Mouse (Mus musculus) intestine, postnatal 0 days (tissue): Measurements from ENCODE around the gene Adamts2. TPM values are rescaled to one million over a fixed set of nuclear protein-coding genes. Genes with fewer than 3 reads are reported as not detected.

Experiments used
- ATAC-seq: fragments of 200-750 bp; cut with Nextera tagmentation; 2 replicates; pipeline ENCODE4 v1.8.0; 2017; ENCODE audit warnings: mild to moderate bottlenecking, moderate TSS enrichment, moderate library complexity
- H3K27ac ChIP-seq: fragments of 300-500 bp; sonication (generic); 2 replicates; pipeline ENCODE4 v1.5.1; 2014; ENCODE audit warnings: mild to moderate bottlenecking, low read depth, low read length, moderate library complexity
- H3K27me3 ChIP-seq: fragments of 300-500 bp; sonication (generic); replicated peaks from 2 replicates; pipeline ENCODE4 v1.6.1; 2014; ENCODE audit warnings: low read length, mixed read lengths; ENCODE audit not compliant: control insufficient read depth, insufficient read depth
- H3K36me3 ChIP-seq: fragments of 300-500 bp; sonication (generic); 2 replicates; pipeline ENCODE4 v1.6.1; 2014; ENCODE audit warnings: mild to moderate bottlenecking, moderate library complexity; ENCODE audit not compliant: control insufficient read depth, insufficient read depth
- H3K4me1 ChIP-seq: fragments of 300-500 bp; sonication (generic); replicated peaks from 2 replicates; pipeline ENCODE4 v1.6.1; 2014; ENCODE audit warnings: antibody characterized with exemption, low read length, mixed read lengths; ENCODE audit not compliant: control insufficient read depth, insufficient read depth
- H3K4me2 ChIP-seq: fragments of 300-500 bp; sonication (generic); replicated peaks from 2 replicates; pipeline ENCODE4 v1.6.1; 2014; ENCODE audit warnings: low read depth, mild to moderate bottlenecking, moderate library complexity
- H3K4me3 ChIP-seq: fragments of 300-500 bp; sonication (generic); 2 replicates; pipeline ENCODE4 v1.5.1; 2014; ENCODE audit warnings: low read depth, low read length
- H3K9ac ChIP-seq: fragments of 300-500 bp; sonication (generic); 2 replicates; pipeline ENCODE4 v1.6.1; 2014; ENCODE audit warnings: mild to moderate bottlenecking, low read depth, low read length
- H3K9me3 ChIP-seq: fragments of 300-500 bp; sonication (generic); 2 replicates; pipeline ENCODE4 v1.6.1; 2016; ENCODE audit warnings: mixed run types; ENCODE audit not compliant: control insufficient read depth
- CTCF ChIP-seq: sonication (generic); IDR thresholded peaks from 2 replicates; pipeline ENCODE4 v1.5.1; 2016; ENCODE audit warnings: low read depth, mild to moderate bottlenecking, control low read depth, antibody characterized with exemption, moderate library complexity
- WGBS: fragments of 180-500 bp; shearing (Covaris S2); extraction: QIAGEN DNeasy Blood & Tissue Kit; methylation state at CpG from one replicate; pipeline ENCODE4 v1.1.7; 2014; 5-methylcytosine and 5-hydroxymethylcytosine counted together
- polyA plus RNA-seq: library from polyadenylated mRNA; unstranded; fragments of >200 nt; fragmentation: Nextera tagmentation; extraction: Ambion mirVana; gene quantifications from 2 replicates; pipeline ENCODE4 v1.2.1, GENCODE M21; 2015

The Adamts2 gene
- polyA plus RNA-seq, 1 experiment from 2014 or later = 4.6 TPM

DNA sequence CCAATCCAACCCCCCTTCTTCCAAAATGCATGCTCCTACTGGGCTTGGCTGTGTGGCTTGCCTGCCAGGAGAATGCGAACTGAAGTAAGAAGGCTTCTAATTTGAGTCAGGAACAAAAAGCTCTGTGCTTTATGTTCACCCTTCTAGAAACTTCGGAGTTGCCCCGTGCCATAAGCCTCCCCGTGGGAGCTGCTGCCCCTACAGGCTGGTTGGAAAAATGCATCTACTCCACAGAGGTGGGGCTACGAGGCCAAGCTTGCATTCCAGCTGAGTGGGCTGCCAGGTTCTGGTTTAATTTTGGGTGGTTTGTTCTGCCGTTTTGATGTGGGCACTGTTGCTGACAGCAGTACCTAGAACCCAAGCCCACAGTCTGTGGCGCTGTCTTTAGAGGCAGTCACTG lies 14.9 kb upstream of the Adamts2 start:
- peak; percentile 74 for TF ChIP-seq CTCF
- ATAC-seq = no peak
- WGBS = 46% methylated on average over 7 of the region's 7 CpGs
- no peak overlapping the region for H3K27ac ChIP-seq
- H3K36me3 ChIP-seq = no peaks in the 10 kb centered on the region
- H3K4me3 ChIP-seq = no peak overlapping the region
- no peaks in the 10 kb centered on the region for H3K27me3 ChIP-seq
- no peak overlapping the region for H3K9ac ChIP-seq
- no peak overlapping the region for H3K4me2 ChIP-seq
- H3K4me1 ChIP-seq = no peaks in the 10 kb centered on the region
- no peaks in the 10 kb centered on the region for H3K9me3 ChIP-seq

DNA sequence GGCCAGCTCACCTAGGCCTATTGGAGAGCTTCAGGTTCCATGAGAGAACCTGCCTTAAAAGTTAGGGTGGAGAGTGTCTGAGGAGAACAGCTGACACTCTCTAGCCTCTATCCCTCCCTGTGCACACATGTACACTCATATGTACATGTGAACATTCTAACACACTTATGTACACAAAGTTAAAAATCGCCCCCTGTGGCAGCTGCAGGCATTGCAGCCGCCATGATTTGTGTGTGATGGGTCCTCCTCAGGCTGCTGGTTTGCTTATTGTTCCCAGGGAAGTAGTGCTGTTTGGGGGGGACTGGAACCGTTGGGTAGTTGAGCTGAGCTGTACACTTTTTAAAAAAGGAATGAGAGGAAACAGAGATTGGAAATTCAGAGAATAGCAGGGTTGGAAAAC lies 14.1 kb upstream of the Adamts2 start:
- Histone ChIP-seq H3K4me1 (no peaks in the 10 kb centered on the region), H3K27ac (no peak overlapping the region), H3K9ac (no peak overlapping the region), H3K27me3 (no peaks in the 10 kb centered on the region), H3K4me2 (no peak overlapping the region), H3K36me3 (no peaks in the 10 kb centered on the region), H3K4me3 (no peak overlapping the region), H3K9me3 (no peaks in the 10 kb centered on the region)
- ATAC-seq = no peak
- TF ChIP-seq CTCF = peak; percentile 76
- 13% methylated on average over 3 of the region's 3 CpGs for WGBS

DNA sequence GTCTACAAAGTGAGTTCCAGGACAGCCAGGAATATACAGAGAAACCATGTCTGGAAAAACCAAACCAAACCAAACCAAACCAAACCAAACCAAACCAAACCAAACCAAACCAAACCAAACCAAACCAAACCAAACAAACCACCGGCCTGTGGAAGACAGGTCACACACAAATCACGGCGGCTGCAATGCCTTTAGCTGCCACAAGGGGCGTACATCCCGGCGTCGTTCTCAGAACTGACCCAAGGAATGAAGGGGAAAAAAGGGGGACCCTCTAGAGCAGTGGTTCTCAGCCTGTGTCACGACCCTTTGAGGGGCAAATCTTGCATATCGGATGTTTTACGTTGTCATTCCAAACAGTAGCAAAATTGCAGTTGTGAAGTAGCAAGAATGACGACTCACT lies 12.8 kb upstream of the Adamts2 start:
- Histone ChIP-seq H3K27ac (no peak overlapping the region), H3K27me3 (no peaks in the 10 kb centered on the region), H3K4me3 (no peak overlapping the region), H3K9ac (no peak overlapping the region), H3K9me3 (no peaks in the 10 kb centered on the region), H3K4me1 (no peaks in the 10 kb centered on the region), H3K36me3 (no peaks in the 10 kb centered on the region), H3K4me2 (no peak overlapping the region)
- peak; percentile 80 for TF ChIP-seq CTCF
- no peak for ATAC-seq
- 33% methylated on average over 11 of the region's 11 CpGs for WGBS

DNA sequence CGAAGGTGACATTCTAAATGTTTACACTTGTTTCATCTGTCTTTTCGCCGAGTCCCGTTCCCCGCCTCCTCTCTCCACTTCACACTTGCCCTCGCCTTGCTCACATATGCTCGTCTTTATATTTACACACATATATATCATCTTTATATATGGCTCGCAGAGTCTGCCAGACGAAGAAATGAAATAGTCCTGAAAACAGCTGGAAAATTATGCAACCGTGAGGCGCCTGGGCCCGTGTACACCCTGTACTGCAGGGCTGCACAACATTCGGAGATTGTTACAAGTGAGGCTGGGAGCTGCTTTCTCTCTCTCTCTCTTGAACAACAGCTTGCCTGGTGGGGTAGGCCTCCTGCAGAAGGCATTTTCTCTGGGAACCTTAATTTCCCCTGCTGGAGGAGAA lies 10.8 kb upstream of the Adamts2 start:
- 70% methylated on average over 13 of the region's 13 CpGs for WGBS
- H3K9me3 ChIP-seq = no peaks in the 10 kb centered on the region
- TF ChIP-seq CTCF = no peak
- H3K4me2 ChIP-seq = no peak overlapping the region
- H3K4me3 ChIP-seq = no peak overlapping the region
- H3K27me3 ChIP-seq = 0 out of 2 replicates have a peak, but pooled peaks cover 3% of the 10 kb centered on the region
- H3K27ac ChIP-seq = no peak overlapping the region
- no peak for ATAC-seq
- H3K9ac ChIP-seq = no peak overlapping the region
- H3K4me1 ChIP-seq = no peaks in the 10 kb centered on the region
- H3K36me3 ChIP-seq = no peaks in the 10 kb centered on the region

- 0 out of 2 replicates have a peak, but pooled peaks cover 3% of the 10 kb centered on the region for H3K27me3 ChIP-seq
- H3K9ac ChIP-seq = no peak overlapping the region
- no peak overlapping the region for H3K4me2 ChIP-seq
- no peaks in the 10 kb centered on the region for H3K4me1 ChIP-seq
- no peaks in the 10 kb centered on the region for H3K36me3 ChIP-seq
- no peak for ATAC-seq
- H3K27ac ChIP-seq = no peak overlapping the region
- TF ChIP-seq CTCF = no peak
- no peak overlapping the region for H3K4me3 ChIP-seq
- H3K9me3 ChIP-seq = no peaks in the 10 kb centered on the region
- WGBS = 78% methylated on average over 16 of the region's 16 CpGs
Measured at GRCm38 (mm10) chr11:50592892-50593553, 8.9 kb upstream of the Adamts2 start.

DNA sequence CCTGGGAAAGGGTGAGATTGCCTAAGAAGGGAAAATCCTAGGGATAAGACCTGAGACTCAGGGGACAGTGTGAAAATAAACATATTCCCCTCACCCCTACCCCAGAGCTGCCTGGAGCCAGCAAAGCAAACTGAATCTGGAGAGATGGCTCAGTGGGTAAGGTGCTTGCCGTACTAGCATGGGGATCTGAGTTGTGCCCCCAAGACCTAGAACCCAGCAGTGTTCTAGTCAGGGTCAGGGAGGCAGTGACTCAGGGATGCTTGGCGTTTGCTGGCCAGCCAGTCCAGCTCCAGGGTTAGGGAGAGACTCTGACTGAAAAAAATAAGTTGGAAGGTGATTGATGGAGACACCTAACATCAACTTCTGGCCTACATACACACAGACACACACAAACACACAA lies 5.3 kb upstream of the Adamts2 start:
- Histone ChIP-seq H3K36me3 (no peaks in the 10 kb centered on the region), H3K27ac (no peak overlapping the region), H3K9ac (no peak overlapping the region), H3K4me1 (no peaks in the 10 kb centered on the region), H3K9me3 (no peaks in the 10 kb centered on the region), H3K27me3 (peaks cover 13% of the 10 kb centered on the region), H3K4me3 (no peak overlapping the region), H3K4me2 (no peak overlapping the region)
- WGBS = 87% methylated on average over 2 of the region's 2 CpGs
- TF ChIP-seq CTCF = no peak
- no peak for ATAC-seq
